Mouse (Mus musculus): ENCODE measurements around the gene Pfkfb1. TPM values are rescaled to one million over a fixed set of nuclear protein-coding genes. Genes with fewer than 3 reads are reported as not detected.

Pfkfb1 gene
- total RNA-seq (2021) = 1 to 10 TPM in 1 of 2 experiments, under 1 TPM in 1; 0.52 to 1.2 TPM

GRCm38 (mm10) chrX:150588023-150588764, at the start of gene Pfkfb1:
Gene Pfkfb1 (plus strand): TSS chrX:150588229.
- DNase-seq (ENCODE audit: extremely low spot score in 1 of 2, low spot score in 1 of 2) = peak; percentile 47 to 53

- DNase-seq (ENCODE audit: extremely low spot score in 1 of 2, low spot score in 1 of 2) = no peak
These were observed 47.9 kb upstream of the Pfkfb1 start for GRCm38 (mm10) chrX:150540111-150540510.

- no peak for DNase-seq (ENCODE audit: extremely low spot score in 1 of 2, low spot score in 1 of 2)
These were observed 46.3 kb upstream of the Pfkfb1 start for GRCm38 (mm10) chrX:150541684-150542083.

- DNase-seq (ENCODE audit: extremely low spot score in 1 of 2, low spot score in 1 of 2) = no peak
These were observed 40.8 kb upstream of the Pfkfb1 start, which contains the start of gene Alas2 for GRCm38 (mm10) chrX:150547239-150547638. Gene Alas2 (plus strand): TSS chrX:150547375.

GRCm38 (mm10) chrX:150549639-150550038, 38.4 kb upstream of the Pfkfb1 start:
- DNase-seq (ENCODE audit: extremely low spot score in 1 of 2, low spot score in 1 of 2) = no peak

- no peak for DNase-seq (ENCODE audit: extremely low spot score in 1 of 2, low spot score in 1 of 2)
These were observed 36.0 kb upstream of the Pfkfb1 start for GRCm38 (mm10) chrX:150551986-150552385.

GRCm38 (mm10) chrX:150554032-150554431, 34.0 kb upstream of the Pfkfb1 start:
- DNase-seq (ENCODE audit: extremely low spot score in 1 of 2, low spot score in 1 of 2) = no peak

- DNase-seq (ENCODE audit: extremely low spot score in 1 of 2, low spot score in 1 of 2) = no peak
These were observed 23.2 kb upstream of the Pfkfb1 start for GRCm38 (mm10) chrX:150564644-150565357.

GRCm38 (mm10) chrX:150581921-150582320, 6.1 kb upstream of the Pfkfb1 start:
- DNase-seq (ENCODE audit: extremely low spot score in 1 of 2, low spot score in 1 of 2) = no peak

- no peak for DNase-seq (ENCODE audit: extremely low spot score in 1 of 2, low spot score in 1 of 2)
These were observed 2.9 kb upstream of the Pfkfb1 start for GRCm38 (mm10) chrX:150585116-150585515.

GRCm38 (mm10) chrX:150589696-150590095, 1.7 kb downstream of the Pfkfb1 start, which contains the start of gene Apex2:
Gene Apex2 (minus strand): TSS chrX:150589868.
- no peak for DNase-seq (ENCODE audit: extremely low spot score in 1 of 2, low spot score in 1 of 2)

GRCm38 (mm10) chrX:150593266-150594035, 5.4 kb downstream of the Pfkfb1 start:
- DNase-seq (ENCODE audit: extremely low spot score in 1 of 2, low spot score in 1 of 2) = no peak

GRCm38 (mm10) chrX:150594176-150594575, 6.1 kb downstream of the Pfkfb1 start:
- no peak for DNase-seq (ENCODE audit: extremely low spot score in 1 of 2, low spot score in 1 of 2)

- no peak for DNase-seq (ENCODE audit: extremely low spot score in 1 of 2, low spot score in 1 of 2)
These were observed 7.2 kb downstream of the Pfkfb1 start for GRCm38 (mm10) chrX:150595016-150595760.

GRCm38 (mm10) chrX:150598882-150599281, 10.9 kb downstream of the Pfkfb1 start:
- no peak for DNase-seq (ENCODE audit: extremely low spot score in 1 of 2, low spot score in 1 of 2)

GRCm38 (mm10) chrX:150636421-150636820, 48.4 kb downstream of the Pfkfb1 start:
- DNase-seq (ENCODE audit: extremely low spot score in 1 of 2, low spot score in 1 of 2) = no peak

- DNase-seq (ENCODE audit: extremely low spot score in 1 of 2, low spot score in 1 of 2) = peak in 1 of 2 experiments; percentile 39
These were observed 68.3 kb downstream of the Pfkfb1 start for GRCm38 (mm10) chrX:150656122-150656907.

- DNase-seq (ENCODE audit: extremely low spot score in 1 of 2, low spot score in 1 of 2) = peak; percentile 30 to 37
These were observed 69.1 kb downstream of the Pfkfb1 start, which contains the start of gene Tro for GRCm38 (mm10) chrX:150656908-150657796. Gene Tro (minus strand): TSS chrX:150657583.

All from layer of hippocampus, postnatal 25 days (tissue).